Mouse (Mus musculus) erythroblast, adult 5-6 weeks (primary cell): ENCODE data around the gene Eps8l1. TPM values are rescaled to one million over a fixed set of nuclear protein-coding genes. Genes with fewer than 3 reads are reported as not detected.
A peak's percentile ranks its signal among the peaks of the same experiment; 100 is the strongest.

Experiments used
- ATAC-seq: replicated peaks from 2 replicates; pipeline ENCODE4 v1.8.0; 2016; ENCODE audit warnings: moderate number of reproducible peaks, mild to moderate bottlenecking, moderate TSS enrichment, inconsistent platforms; ENCODE audit not compliant: poor library complexity, low FRiP score, severe bottlenecking
- total RNA-seq, 2 experiments: library from RNA; stranded (forward) in 1 of 2; stranded (reverse) in 1 of 2; fragments of 150-400 nt in 1 of 2; fragments of 200-764, 138-1000 nt in 1 of 2; gene quantifications; 2 replicates each; pipeline versions ENCODE4 v1.2.3 to v1.2.4; 2015 to 2017; ENCODE audit warnings: low replicate concordance in 2 of 2

The Eps8l1 gene
- total RNA-seq, 2 experiments from 2014 or later: 19.4 to 36.6 TPM

DNA sequence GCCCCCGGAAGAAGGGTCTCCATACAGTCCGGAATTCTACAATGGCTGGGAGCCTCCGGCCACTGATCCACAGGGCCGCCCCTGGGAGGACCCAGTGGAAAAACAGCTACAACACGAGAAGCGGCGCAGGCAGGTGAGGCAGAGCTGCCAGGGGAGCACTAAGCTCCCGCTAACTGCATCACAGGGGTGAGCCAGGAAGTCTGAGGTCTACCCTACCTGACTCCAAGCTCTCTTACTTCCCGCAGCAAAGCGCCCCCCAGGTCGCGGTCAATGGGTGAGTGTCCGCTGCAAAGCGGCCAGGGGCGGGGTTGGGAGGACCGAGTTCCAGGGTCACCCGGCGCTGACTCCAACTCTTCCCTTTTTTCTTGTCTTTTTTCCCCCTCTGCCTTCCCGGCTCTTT, 13.5 kb downstream of the Eps8l1 start:
- no peak for ATAC-seq

DNA sequence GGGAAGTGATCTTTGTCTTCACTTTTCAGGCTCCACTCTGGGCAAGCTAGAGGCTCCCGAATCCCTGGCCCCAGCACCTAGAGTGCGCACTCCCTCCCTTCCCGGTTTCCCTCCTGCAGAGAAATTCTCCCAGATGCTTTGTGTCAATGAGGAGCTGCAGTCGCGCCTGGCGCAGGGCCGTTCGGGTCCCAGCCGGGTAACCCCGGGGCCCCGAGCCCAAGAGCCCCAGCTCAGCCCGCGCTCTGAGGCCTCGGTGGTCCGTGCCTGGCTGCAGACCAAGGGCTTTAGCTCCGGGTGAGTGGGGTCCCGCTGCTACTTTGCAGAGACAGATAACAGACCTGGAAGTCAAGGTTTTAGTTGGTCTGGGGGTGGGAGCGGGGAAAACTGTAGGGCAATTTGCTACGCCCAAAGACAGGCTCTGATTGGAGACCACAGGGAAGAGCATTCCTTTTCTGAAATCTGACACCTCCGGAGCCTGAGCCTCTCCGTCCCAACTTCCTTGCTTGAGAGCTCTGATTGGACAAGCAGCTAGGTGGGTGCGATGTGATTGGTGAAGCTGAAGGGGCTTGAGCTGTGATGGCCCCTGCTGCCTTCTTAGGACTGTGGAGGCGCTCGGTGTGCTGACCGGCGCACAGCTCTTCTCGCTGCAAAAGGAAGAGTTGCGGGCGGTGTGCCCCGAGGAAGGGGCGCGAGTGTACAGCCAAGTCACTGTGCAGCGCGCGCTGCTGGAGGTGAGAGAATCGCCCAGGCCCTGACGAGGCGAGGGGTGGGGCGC, 17.7 kb downstream of the Eps8l1 start:
- no peak for ATAC-seq

DNA sequence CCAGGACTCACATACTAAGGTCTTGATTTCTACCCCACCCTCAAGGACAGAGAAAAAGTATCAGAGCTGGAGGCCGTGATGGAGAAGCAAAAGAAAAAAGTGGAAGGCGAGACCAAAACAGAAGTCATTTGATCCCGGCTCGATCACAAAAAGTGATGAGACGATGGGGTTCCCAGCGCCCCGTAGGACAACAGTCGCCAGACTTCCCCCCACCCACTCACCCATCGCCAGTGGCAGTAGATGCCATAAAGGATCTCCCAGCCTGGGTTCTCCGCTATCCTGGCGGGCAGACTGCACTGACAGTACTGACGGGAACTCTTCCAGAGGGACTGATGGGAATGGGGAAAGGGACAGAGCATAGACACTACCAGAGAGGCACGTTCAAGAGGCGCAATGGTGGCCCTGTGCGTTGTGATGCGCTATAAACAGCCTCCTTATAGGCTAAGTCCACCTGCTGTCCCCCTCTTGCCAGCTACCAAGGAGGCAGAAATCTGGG, 18.4 kb downstream of the Eps8l1 start:
- ATAC-seq: no peak

DNA sequence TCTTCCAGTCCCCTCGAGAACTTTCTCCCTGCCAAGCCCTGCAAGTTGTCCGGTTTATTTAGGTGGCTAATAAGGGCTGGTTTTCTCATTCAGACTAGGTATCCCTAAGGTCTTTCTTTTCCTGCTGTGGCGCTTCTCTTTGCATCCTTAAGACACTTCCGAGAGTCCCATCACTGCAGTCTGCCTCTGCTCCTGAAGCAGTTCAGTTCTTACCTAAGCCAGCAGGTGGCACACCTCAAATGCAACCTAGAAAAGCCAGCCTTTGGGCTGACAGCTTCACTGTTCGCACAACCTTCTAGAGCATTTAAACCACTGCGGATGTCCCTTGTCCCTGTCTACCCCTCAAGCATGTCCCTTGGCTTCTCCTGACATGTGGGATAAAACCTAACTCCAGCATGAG, 19.2 kb downstream of the Eps8l1 start:
- ATAC-seq: 0 out of 2 replicates have a peak, but pooled peaks have one; percentile 58

DNA sequence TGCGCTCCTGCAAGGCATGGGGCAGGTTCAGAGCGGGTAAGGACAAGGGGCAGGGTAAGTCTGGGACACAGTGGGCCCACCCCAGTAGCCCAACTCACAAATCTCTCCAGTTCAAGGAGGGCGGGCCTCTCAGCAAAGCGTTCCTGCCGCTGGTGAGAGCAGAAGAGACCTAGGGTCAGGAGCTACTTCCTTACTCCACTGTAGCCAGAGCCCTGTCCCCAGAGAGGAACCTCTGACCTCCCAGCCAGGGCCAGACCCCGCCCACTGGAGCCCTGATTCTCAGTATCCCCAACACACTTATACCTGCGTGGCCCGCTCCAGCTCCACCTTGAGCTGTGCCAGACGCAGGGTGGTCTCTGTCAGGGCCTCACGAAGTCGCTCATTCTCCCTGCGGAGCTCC, 21.8 kb downstream of the Eps8l1 start:
- no peak for ATAC-seq

- ATAC-seq: no peak
Observed at GRCm38 (mm10) chr7:4491308-4491707, 30.8 kb downstream of the Eps8l1 start.

- no peak for ATAC-seq
Observed at GRCm38 (mm10) chr7:4492284-4493224, 32.1 kb downstream of the Eps8l1 start.

- no peak; the same call in 1 of the 2 replicates for ATAC-seq
Observed at GRCm38 (mm10) chr7:4493991-4494390, 33.5 kb downstream of the Eps8l1 start.

DNA sequence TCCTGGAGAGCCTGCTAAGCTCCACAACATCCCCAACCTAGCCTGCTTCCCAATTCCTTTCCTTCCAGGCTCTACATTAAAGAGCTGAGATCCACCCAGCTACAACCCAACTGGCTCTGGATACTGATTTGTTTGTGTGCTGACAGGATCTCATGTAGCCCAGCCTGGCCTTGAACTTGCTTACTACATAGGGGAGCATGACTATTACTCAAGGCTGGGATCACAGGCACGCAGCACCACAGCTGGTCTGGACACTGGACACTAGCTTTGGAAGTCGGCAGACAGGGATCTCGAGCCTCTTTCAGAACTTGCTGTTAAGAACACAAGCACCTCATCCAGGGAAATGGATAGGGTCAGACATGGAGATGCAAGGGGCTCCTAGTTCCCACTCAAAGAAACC, 36.0 kb downstream of the Eps8l1 start:
- no peak for ATAC-seq

GRCm38 (mm10) chr7:4497271-4497903, 36.9 kb downstream of the Eps8l1 start:
- no peak for ATAC-seq

GRCm38 (mm10) chr7:4498251-4498650, 37.8 kb downstream of the Eps8l1 start:
- ATAC-seq: no peak

- no peak for ATAC-seq
Observed at GRCm38 (mm10) chr7:4499034-4499433, 38.6 kb downstream of the Eps8l1 start.

DNA sequence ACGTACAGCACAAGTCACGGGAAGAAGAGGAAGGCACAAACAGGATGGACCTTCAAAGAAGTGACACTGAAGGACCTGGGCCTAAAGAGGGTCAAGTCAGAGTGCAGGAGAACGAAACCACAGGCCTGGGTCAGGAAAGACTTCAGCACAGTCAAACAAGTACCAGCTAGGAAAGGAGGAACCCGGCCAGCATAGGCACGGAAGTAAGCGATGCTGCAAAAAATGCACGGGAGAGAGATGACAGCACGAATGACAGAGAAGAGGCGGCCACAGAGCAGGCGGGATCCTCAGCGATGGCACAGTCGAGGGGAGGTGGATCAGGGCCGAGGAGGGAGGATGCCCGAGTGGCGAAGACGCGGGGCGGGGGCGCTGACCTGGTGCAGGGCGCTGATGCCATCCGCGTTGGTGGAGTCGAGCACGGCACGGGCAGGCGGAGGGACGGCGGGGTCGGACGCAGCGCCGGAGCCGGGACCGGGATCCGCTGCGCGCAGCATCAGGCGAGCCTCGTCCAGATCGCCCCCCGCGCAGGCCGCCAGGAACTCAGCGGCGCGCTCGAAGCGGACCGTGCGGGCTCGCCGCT, 40.5 kb downstream of the Eps8l1 start:
- ATAC-seq: peak; percentile 57

GRCm38 (mm10) chr7:4501558-4502397, 41.3 kb downstream of the Eps8l1 start, which contains the start of gene Ppp1r12c:
Ppp1r12c (minus strand) TSS chr7:4501680.
- ATAC-seq: peak; percentile 92

DNA sequence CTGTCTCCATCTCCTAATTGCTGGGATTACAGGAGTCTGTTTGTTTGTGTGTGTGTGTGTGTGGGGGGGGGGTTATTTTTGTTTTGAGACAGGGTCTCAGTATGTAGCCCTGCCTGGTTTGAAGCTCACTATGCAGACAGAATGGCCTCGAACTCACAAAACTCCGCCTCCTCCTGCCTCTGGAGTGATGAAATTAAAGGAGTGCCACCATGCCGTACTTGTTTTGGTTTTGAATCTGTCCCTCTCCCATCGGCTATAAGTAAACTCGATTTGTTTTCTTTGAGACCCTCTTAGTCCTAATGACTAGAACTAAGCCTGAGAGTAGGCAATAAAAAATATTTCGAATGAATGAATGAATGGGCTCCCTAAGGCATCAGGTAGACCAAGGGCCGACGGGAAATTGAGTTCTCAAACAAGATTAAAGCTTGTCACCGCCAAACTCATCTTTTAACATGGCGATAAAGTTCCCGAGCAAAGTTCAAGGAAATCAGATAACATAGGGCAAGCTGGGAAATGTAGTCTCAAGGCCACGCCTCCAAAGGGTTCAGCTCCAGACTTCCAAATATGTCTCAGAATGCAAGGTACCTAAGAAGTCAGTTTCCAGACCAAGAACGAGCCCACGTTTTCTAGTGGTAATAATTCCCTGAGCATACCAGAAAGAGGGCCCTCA, 42.1 kb downstream of the Eps8l1 start:
- no peak for ATAC-seq

GRCm38 (mm10) chr7:4503100-4503499, 42.6 kb downstream of the Eps8l1 start:
- no peak for ATAC-seq

- ATAC-seq: no peak
Observed at GRCm38 (mm10) chr7:4503858-4504257, 43.4 kb downstream of the Eps8l1 start.

- ATAC-seq: no peak
Observed at GRCm38 (mm10) chr7:4504646-4505435, 44.4 kb downstream of the Eps8l1 start.
